Mouse (Mus musculus) C2C12 (cell line): ENCODE measurements around the gene Trappc3. TPM values are rescaled to one million over a fixed set of nuclear protein-coding genes. Genes with fewer than 3 reads are reported as not detected.
A peak's percentile ranks its signal among the peaks of the same experiment; 100 is the strongest.

ENCODE experiments used
- H3K27me3 ChIP-seq: one replicate; pipeline ENCODE4 v1.6.1; 2011; ENCODE audit not compliant: control insufficient read depth, insufficient read depth, insufficient read length
- H3K36me3 ChIP-seq: one replicate; pipeline ENCODE4 v1.6.1; 2011; ENCODE audit not compliant: control insufficient read depth, insufficient read depth
- H3K4me3 ChIP-seq: one replicate; pipeline ENCODE4 v1.5.1; 2011; ENCODE audit warnings: mild to moderate bottlenecking, control low read depth; ENCODE audit not compliant: poor library complexity, insufficient read depth, severe bottlenecking
- H3K79me2 ChIP-seq: one replicate; pipeline ENCODE4 v1.6.1; 2011; ENCODE audit not compliant: control insufficient read depth, insufficient read depth
- H3K79me3 ChIP-seq: one replicate; pipeline ENCODE4 v1.6.1; 2011; ENCODE audit warnings: low read depth, control low read depth
- H3ac ChIP-seq: one replicate; pipeline ENCODE3; 2011; ENCODE audit warnings: low read depth; ENCODE audit not compliant: control insufficient read depth, insufficient read length
- CEBPB ChIP-seq: IDR thresholded peaks from one replicate; pipeline ENCODE4 v1.6.1; 2011; ENCODE audit warnings: low read depth, mild to moderate bottlenecking, control low read depth, moderate library complexity
- CTCF ChIP-seq: IDR thresholded peaks from one replicate; pipeline ENCODE4 v1.5.1; 2011; ENCODE audit not compliant: control insufficient read depth, insufficient read depth, insufficient read length
- FOSL1 ChIP-seq: IDR thresholded peaks from one replicate; pipeline ENCODE4 v1.8.0; 2011; ENCODE audit warnings: mild to moderate bottlenecking, low read length; ENCODE audit not compliant: poor library complexity, insufficient read depth, severe bottlenecking
- MAX ChIP-seq: IDR thresholded peaks from one replicate; pipeline ENCODE4 v1.6.1; 2011; ENCODE audit warnings: mild to moderate bottlenecking, control low read depth
- MYOD1 ChIP-seq: IDR thresholded peaks from one replicate; pipeline ENCODE4 v1.6.1; 2011; ENCODE audit warnings: low read depth; ENCODE audit not compliant: control insufficient read depth, insufficient read length
- MYOG ChIP-seq: IDR thresholded peaks from one replicate; pipeline ENCODE4 v1.6.1; 2011; ENCODE audit not compliant: control insufficient read depth, insufficient read length; ENCODE audit errors: extremely low read depth
- USF1 ChIP-seq: IDR thresholded peaks from one replicate; pipeline ENCODE4 v1.6.1; 2011; ENCODE audit warnings: low read depth, mild to moderate bottlenecking, control low read depth, moderate library complexity
- polyA plus RNA-seq: library from polyadenylated mRNA; unstranded; fragments of >200 nt; fragmentation: generic; extraction: Trizol; gene quantifications from one replicate; pipeline ENCODE4 v1.2.1, GENCODE M21; 2012; ENCODE audit warnings: missing spikeins

Gene Trappc3
- polyA plus RNA-seq, 1 experiment = 110 TPM

DNA sequence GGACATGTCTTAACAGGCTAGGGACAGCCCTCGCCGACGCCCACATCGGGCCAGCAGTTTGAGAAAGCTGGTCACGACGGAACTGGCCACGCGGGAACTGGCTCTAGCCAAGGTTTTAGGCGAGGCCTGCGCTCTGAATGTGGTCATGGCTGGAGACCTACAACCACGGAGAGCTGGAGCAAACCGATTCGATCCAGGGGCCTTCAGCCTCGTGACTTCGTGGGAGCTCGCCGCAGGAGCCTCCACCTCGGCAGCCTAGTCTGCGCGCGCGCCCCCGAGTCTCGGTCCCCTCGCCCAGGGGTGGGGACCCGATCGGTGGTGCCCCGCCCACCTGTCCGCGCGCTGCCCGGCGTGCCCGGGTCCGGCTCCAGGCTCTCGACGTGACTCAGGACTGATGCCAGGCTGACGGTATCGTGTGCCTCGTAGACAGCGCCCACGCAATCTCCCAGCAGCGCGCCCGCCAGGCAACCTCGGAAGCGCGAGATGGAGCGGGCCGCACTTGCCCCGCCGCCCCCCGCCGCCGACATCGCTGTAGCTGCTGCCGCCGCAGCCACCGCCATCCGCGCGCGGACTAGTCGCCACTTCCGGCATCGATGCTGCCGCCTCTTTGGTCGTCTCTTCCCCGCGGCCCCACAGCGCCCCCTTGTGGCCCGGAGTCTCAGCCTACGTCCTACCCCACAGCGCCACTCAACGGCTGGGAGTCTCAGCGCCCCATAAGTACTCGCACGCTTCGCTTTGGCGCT, 59.2 kb downstream of the Trappc3 start, which contains the start of gene Adprhl2:
TSS of gene Adprhl2 (minus strand) at position 593 of the 743 bp plus-strand sequence.
- Histone ChIP-seq H3ac (peak within 1 kb of the TSS; percentile 92), H3K4me3 (peak within 1 kb of the TSS; percentile 59), H3K36me3 (peaks cover 18% of the 10 kb centered on the region), H3K27me3 (no peaks in the 10 kb centered on the region), H3K79me2 (peaks cover 25% of the 10 kb centered on the region), H3K79me3 (peaks cover 5% of the 10 kb centered on the region)
- TF ChIP-seq MAX (peak; percentile 45), CEBPB (no peak), CTCF (peak; percentile 100), MYOG (no peak), USF1 (no peak), MYOD1 (peak; percentile 3), FOSL1 (no peak)

DNA sequence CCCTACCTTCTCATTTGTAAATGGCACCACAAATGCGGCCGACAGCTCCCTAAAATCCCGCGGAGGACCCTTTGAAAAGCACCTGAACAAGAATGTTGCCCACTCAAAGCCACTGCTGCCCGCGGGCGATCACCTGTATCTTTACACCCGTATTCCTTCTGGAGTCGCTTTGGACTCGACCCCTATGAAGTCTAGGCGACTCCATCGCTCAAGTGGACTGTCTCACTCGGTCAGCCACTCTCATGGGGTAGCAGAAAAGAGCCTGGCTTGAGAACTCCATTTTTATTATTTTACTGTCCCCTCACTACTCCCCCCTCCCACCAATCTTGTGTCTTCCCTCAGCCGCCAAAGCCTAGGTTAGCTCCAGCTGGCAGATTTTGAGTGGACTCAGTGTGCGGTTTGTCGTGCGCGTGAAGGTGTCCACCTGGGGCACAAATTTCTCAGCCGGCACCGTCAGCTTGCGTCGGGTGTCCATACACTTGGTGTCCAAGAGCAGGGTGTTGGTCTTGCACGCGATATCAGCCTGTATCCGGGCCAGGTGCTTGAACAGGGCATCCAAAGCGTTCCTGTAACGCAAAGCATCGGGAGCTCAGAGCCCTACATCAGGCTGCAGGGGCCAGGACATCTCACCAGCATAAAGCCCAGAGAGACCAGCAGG, 59.9 kb downstream of the Trappc3 start:
- Histone ChIP-seq H3K4me3 (peak overlapping the region; percentile 59), H3K36me3 (peaks cover 11% of the 10 kb centered on the region), H3K79me2 (peaks cover 25% of the 10 kb centered on the region), H3ac (no peak overlapping the region), H3K27me3 (no peaks in the 10 kb centered on the region), H3K79me3 (peaks cover 5% of the 10 kb centered on the region)
- no peak for TF ChIP-seq MYOG
- no peak for TF ChIP-seq MYOD1
- no peak for TF ChIP-seq USF1
- TF ChIP-seq FOSL1 = no peak
- no peak for TF ChIP-seq CEBPB
- no peak for TF ChIP-seq CTCF

DNA sequence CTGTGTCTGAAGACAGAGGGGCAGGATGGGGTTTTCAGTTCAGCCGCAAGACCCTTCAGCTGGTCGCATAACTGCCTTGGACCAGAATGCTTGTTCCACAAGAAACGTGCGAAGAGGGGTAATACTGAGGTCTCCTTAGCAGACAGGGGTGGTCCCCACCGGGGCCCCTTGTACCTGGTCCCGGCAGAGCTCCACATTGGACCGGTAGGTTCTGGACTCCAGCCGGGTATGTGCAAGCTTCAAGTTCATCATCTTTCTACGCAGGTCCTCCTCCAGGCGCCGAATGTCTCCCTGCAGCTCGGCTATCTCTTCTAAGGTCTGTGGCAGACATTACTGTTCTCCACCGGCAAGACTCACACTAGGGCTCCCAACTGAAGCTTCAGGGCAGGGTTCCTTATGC, 60.5 kb downstream of the Trappc3 start:
- TF ChIP-seq USF1 (no peak), MAX (no peak), CEBPB (no peak), MYOD1 (no peak)
- Histone ChIP-seq H3K27me3 (no peaks in the 10 kb centered on the region), H3ac (no peak overlapping the region), H3K36me3 (peaks cover 8% of the 10 kb centered on the region), H3K79me3 (peaks cover 5% of the 10 kb centered on the region), H3K4me3 (no peak overlapping the region), H3K79me2 (peaks cover 25% of the 10 kb centered on the region)

GRCm38 (mm10) chr4:126324861-126325260, 62.7 kb downstream of the Trappc3 start:
- Histone ChIP-seq H3K27me3 (no peaks in the 10 kb centered on the region), H3K79me3 (peaks cover 5% of the 10 kb centered on the region), H3K4me3 (no peak overlapping the region), H3K79me2 (peaks cover 13% of the 10 kb centered on the region), H3K36me3 (no peaks in the 10 kb centered on the region), H3ac (no peak overlapping the region)
- TF ChIP-seq CEBPB (no peak), MYOG (no peak), MYOD1 (no peak), FOSL1 (no peak), CTCF (no peak), USF1 (no peak), MAX (no peak)

DNA sequence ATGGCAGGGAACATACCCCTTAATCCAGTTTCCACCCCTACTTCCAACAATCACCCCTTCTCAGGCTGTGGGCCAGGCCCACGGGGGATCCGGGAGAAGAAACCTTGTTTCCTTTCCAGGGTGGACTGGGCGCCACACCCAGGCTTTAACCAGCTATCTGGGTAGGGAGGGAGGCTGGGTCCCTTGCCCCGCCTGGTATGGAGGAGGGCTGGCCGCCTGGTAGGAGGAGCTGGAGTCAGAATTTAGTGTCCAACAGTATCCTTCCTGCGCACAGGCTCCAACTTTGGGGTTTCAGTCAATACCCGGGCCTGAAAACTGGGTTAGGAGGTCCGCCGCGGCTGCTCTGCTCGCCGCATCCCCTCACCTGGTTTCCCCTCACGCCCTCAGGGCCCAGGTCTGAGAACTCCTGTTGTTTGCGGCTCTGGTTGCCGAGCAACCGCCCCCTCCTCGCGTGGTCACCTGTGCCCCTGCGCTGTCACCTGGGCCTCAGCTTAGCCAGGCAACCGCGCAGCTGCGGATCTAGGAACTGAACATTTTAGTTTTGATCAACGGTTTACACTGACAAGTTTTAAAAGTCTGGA, 63.2 kb downstream of the Trappc3 start, which contains the start of gene Tekt2:
TSS of gene Tekt2 (minus strand) at position 408 of the 581 bp plus-strand sequence.
- Histone ChIP-seq H3ac (no peak within 1 kb of the TSS), H3K36me3 (no peaks in the 10 kb centered on the region), H3K4me3 (no peak within 1 kb of the TSS), H3K79me3 (peaks cover 4% of the 10 kb centered on the region), H3K79me2 (peaks cover 8% of the 10 kb centered on the region), H3K27me3 (no peaks in the 10 kb centered on the region)
- TF ChIP-seq FOSL1 (no peak), USF1 (no peak), MAX (no peak), MYOD1 (no peak), CEBPB (no peak), CTCF (no peak), MYOG (no peak)

Other genes with a start within 250 kb of the Trappc3 start
- gene Csf3r, start 237.8 kb upstream of the Trappc3 start, polyA plus RNA-seq = not detected
- gene Mrps15, start 215.4 kb upstream of the Trappc3 start, polyA plus RNA-seq = 82.9 TPM
- 11.1 TPM for gene Oscp1, start 203.8 kb upstream of the Trappc3 start, polyA plus RNA-seq
- 37.9 TPM for gene Lsm10, start 165.7 kb upstream of the Trappc3 start, polyA plus RNA-seq
- 11.0 TPM for gene Stk40, start 158.4 kb upstream of the Trappc3 start, polyA plus RNA-seq
- 51.6 TPM for gene Eva1b, start 114.6 kb upstream of the Trappc3 start, polyA plus RNA-seq
- 0.27 TPM for gene Sh3d21, start 98.8 kb upstream of the Trappc3 start, polyA plus RNA-seq
- gene Thrap3, start 59.6 kb upstream of the Trappc3 start, polyA plus RNA-seq = 85.7 TPM
- gene Map7d1, start 6.0 kb upstream of the Trappc3 start, polyA plus RNA-seq = 130 TPM
- 0.62 TPM for gene Col8a2, start 24.5 kb downstream of the Trappc3 start, polyA plus RNA-seq
- 46.2 TPM for gene Adprhl2, start 59.4 kb downstream of the Trappc3 start, polyA plus RNA-seq
- 0.40 TPM for gene Tekt2, start 63.4 kb downstream of the Trappc3 start, polyA plus RNA-seq
- gene Ago3, start 167.2 kb downstream of the Trappc3 start, polyA plus RNA-seq = 5.2 TPM
- 9.2 TPM for gene Ago1, start 206.3 kb downstream of the Trappc3 start, polyA plus RNA-seq